Comparison of ENCODE assay signal across 8 mouse cellular contexts in genomic region chr13:28883398-28883797, GRCm38 (mm10).
DNase-seq lines count a peak whose midpoint lies in the region; ATAC-seq lines count a peak whose summit lies in the region.

No protein-coding gene starts in this region.

- H3K27me3 ChIP-seq in kidney, embryonic 14.5 days (ENCODE audit: control insufficient read depth, insufficient read depth, low read length) = peaks cover 12% of the 10 kb centered on the region; the same call in 1 of the 2 replicates
- H3K27me3 ChIP-seq in embryonic facial prominence, embryonic 13.5 days = peaks cover 25% of the 10 kb centered on the region
- H3K27me3 ChIP-seq in hindbrain, embryonic 13.5 days = peaks cover 22% of the 10 kb centered on the region
- no peaks in the 10 kb centered on the region for H3K27me3 ChIP-seq in midbrain, embryonic 16.5 days (ENCODE audit: control insufficient read depth, insufficient read depth, low read depth, low read length)

- H3K9ac ChIP-seq in kidney, embryonic 14.5 days (ENCODE audit: low read depth, low read length) = peak overlapping the region; percentile 69; the same call in 1 of the 2 replicates
- H3K9ac ChIP-seq in embryonic facial prominence, embryonic 13.5 days = peak overlapping the region; percentile 83
- peak overlapping the region; percentile 78 for H3K9ac ChIP-seq in hindbrain, embryonic 13.5 days
- 0 out of 2 replicates have a peak overlapping the region, but pooled peaks have one; percentile 27 for H3K9ac ChIP-seq in midbrain, embryonic 16.5 days (ENCODE audit: low read depth, low read length)

- H3K4me3 ChIP-seq in kidney, embryonic 14.5 days (ENCODE audit: low read length) = peak overlapping the region; percentile 62
- H3K4me3 ChIP-seq in embryonic facial prominence, embryonic 13.5 days = peak overlapping the region; percentile 53
- H3K4me3 ChIP-seq in hindbrain, embryonic 13.5 days = peak overlapping the region; percentile 59
- peak overlapping the region; percentile 41 for H3K4me3 ChIP-seq in midbrain, embryonic 16.5 days (ENCODE audit: low read depth, low read length)

- no peaks in the 10 kb centered on the region for H3K36me3 ChIP-seq in kidney, embryonic 14.5 days (ENCODE audit: control insufficient read depth, insufficient read depth, low read length)
- H3K36me3 ChIP-seq in embryonic facial prominence, embryonic 13.5 days = no peaks in the 10 kb centered on the region
- no peaks in the 10 kb centered on the region for H3K36me3 ChIP-seq in hindbrain, embryonic 13.5 days
- H3K36me3 ChIP-seq in midbrain, embryonic 16.5 days (ENCODE audit: control insufficient read depth, insufficient read depth, low read length) = no peaks in the 10 kb centered on the region

- peaks cover 13% of the 10 kb centered on the region for H3K4me1 ChIP-seq in kidney, embryonic 14.5 days (ENCODE audit: control insufficient read depth, insufficient read depth, low read length)
- peaks cover 62% of the 10 kb centered on the region for H3K4me1 ChIP-seq in embryonic facial prominence, embryonic 13.5 days
- H3K4me1 ChIP-seq in hindbrain, embryonic 13.5 days (replicated peaks) = peaks cover 75% of the 10 kb centered on the region
- H3K4me1 ChIP-seq in midbrain, embryonic 16.5 days (ENCODE audit: control insufficient read depth, insufficient read depth, low read length) = peaks cover 31% of the 10 kb centered on the region

- H3K4me2 ChIP-seq in kidney, embryonic 14.5 days (replicated peaks; ENCODE audit: low read depth, low read length) = peak overlapping the region; percentile 81
- H3K4me2 ChIP-seq in embryonic facial prominence, embryonic 13.5 days = peak overlapping the region; percentile 67
- peak overlapping the region; percentile 73 for H3K4me2 ChIP-seq in hindbrain, embryonic 13.5 days
- peak overlapping the region; percentile 74 for H3K4me2 ChIP-seq in midbrain, embryonic 16.5 days (ENCODE audit: low read length)

- H3K27ac ChIP-seq in kidney, embryonic 14.5 days (ENCODE audit: low read depth, low read length) = no peak overlapping the region
- H3K27ac ChIP-seq in embryonic facial prominence, embryonic 13.5 days = no peak overlapping the region
- H3K27ac ChIP-seq in hindbrain, embryonic 13.5 days = no peak overlapping the region
- no peak overlapping the region for H3K27ac ChIP-seq in midbrain, embryonic 16.5 days (ENCODE audit: low read length)

- 28% methylated on average over 8 of the region's 8 CpGs for WGBS in kidney, embryonic 14.5 days
- 29% methylated on average over 8 of the region's 8 CpGs for WGBS in embryonic facial prominence, embryonic 13.5 days
- 31% methylated on average over 8 of the region's 8 CpGs for WGBS in hindbrain, embryonic 13.5 days
- 25% methylated on average over 8 of the region's 8 CpGs for WGBS in midbrain, embryonic 16.5 days

- DNase-seq in kidney, postnatal 14 days = no peak
- DNase-seq in adrenal gland, postnatal 10 days = no peak
- DNase-seq in right cerebral cortex, adult 18-20 months = no peak

- no peaks in the 10 kb centered on the region for H3K9me3 ChIP-seq in kidney, embryonic 14.5 days (ENCODE audit: control insufficient read depth, low read length)
- no peaks in the 10 kb centered on the region for H3K9me3 ChIP-seq in embryonic facial prominence, embryonic 13.5 days
- H3K9me3 ChIP-seq in hindbrain, embryonic 13.5 days = no peaks in the 10 kb centered on the region
- H3K9me3 ChIP-seq in midbrain, embryonic 16.5 days (replicated peaks; ENCODE audit: control insufficient read depth, low read length, poor library complexity, severe bottlenecking) = no peaks in the 10 kb centered on the region

- ATAC-seq in kidney, embryonic 14.5 days (ENCODE audit: low FRiP score, low TSS enrichment) = no peak
- no peak for ATAC-seq in embryonic facial prominence, embryonic 13.5 days (ENCODE audit: insufficient number of reproducible peaks, insufficient read depth, low FRiP score, low TSS enrichment, low read depth)
- no peak for ATAC-seq in hindbrain, embryonic 13.5 days (ENCODE audit: low FRiP score)
- no peak for ATAC-seq in midbrain, embryonic 16.5 days
- no peak for ATAC-seq in CD4-positive, CD25-positive, alpha-beta regulatory T cell, adult 4 months

Comparison
In these comparisons a context has a peak if more than half of its experiments do, and no peak if none do; other contexts are left out.
1. H3K9ac ChIP-seq: peak in every context shown above with its lines; median percentile 83 in embryonic facial prominence, embryonic 13.5 days; 78 in hindbrain, embryonic 13.5 days; 69 in kidney, embryonic 14.5 days; 27 in midbrain, embryonic 16.5 days.